Mouse (Mus musculus) adrenal gland, adult 2 months (tissue): ENCODE measurements around the gene Stk39. TPM values are rescaled to one million over a fixed set of nuclear protein-coding genes. Genes with fewer than 3 reads are reported as not detected.

Experiments
- DNase-seq: peaks from one replicate; pipeline ENCODE4 v3.0.0; 2021
- polyA plus RNA-seq: library from polyadenylated mRNA; depleted of rRNA; stranded (reverse); fragments of >200 nt; gene quantifications from 2 replicates; pipeline ENCODE4 v1.2.3, GENCODE M21; 2012
- total RNA-seq, 2 experiments: library from RNA; stranded (reverse); gene quantifications; 2 replicates each; pipeline ENCODE4 v1.2.3; 2021

Gene Stk39
- total and polyA plus RNA-seq, 3 experiments: 18.3 to 96.2 (median 70.2) TPM

- DNase-seq: no peak
Observed at GRCm38 (mm10) chr2:68382394-68383059, 89.5 kb downstream of the Stk39 start.

DNA sequence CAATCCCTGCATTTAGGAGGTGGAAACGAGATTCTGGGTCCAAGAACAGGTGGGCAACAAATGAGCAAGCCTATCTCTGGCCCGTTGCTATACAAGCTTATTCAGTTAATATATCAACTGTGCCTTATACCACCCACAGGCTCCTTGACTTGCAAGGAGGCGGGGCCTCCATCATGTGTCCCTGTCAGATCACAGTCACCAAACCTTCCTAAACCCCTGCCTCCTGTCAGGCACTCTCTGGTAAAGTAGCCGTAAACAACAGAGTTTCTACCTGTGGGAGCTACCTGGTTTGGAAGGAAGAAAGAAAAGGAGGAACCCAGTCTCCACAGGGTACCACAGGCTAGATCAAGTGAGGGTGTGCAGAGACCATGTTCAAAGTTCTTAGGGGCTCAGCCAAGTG lies 90.2 kb downstream of the Stk39 start:
- no peak for DNase-seq

- DNase-seq: no peak
Observed at GRCm38 (mm10) chr2:68381205-68381604, 90.9 kb downstream of the Stk39 start.

- no peak for DNase-seq
Observed at GRCm38 (mm10) chr2:68379631-68380030, 92.4 kb downstream of the Stk39 start.

GRCm38 (mm10) chr2:68378319-68378718 lies 93.7 kb downstream of the Stk39 start:
- no peak for DNase-seq

DNA sequence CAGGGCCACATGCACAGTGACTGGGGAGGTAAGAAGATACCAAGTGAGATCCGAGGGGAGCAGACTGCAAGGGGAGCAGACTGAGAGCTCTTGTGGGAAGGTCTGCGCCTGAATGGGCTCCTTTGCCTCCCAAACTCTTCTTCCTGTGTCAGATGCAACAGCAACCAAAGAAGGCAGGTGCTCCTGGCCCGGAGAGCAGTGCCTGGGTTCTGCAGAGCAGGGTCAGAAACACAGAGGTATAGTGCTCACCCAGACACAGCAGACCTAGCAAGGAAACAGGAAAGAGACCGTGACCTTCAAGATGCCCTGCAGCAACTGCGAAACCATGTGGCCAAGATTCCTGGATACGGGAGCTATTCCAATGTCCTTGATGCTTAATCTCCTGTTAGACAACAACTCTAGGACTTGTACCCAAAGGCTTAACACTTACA lies 94.8 kb downstream of the Stk39 start:
- peak; percentile 51 for DNase-seq

DNA sequence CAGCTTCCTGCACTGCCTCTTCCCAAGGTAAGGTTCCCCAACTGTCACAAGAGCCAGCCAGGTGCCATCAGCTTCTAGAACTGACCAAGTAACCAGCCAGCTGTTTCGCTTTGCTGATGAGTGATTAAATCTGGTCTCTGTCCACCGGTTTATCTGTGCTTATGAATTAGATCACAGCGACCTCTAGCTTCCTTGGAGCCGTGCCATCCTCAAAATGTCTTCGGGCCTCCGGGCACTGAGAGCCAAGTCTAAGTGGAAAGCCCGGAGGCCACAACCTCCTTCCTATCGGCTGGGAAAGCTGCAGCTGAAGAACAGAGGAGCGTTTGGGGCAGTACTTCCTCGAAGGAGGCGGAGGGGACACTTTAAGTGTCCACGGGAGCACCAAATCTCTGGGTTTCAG lies 95.4 kb downstream of the Stk39 start:
- DNase-seq: peak; percentile 90

- DNase-seq: no peak
Observed at GRCm38 (mm10) chr2:68374202-68374601, 97.9 kb downstream of the Stk39 start.

DNA sequence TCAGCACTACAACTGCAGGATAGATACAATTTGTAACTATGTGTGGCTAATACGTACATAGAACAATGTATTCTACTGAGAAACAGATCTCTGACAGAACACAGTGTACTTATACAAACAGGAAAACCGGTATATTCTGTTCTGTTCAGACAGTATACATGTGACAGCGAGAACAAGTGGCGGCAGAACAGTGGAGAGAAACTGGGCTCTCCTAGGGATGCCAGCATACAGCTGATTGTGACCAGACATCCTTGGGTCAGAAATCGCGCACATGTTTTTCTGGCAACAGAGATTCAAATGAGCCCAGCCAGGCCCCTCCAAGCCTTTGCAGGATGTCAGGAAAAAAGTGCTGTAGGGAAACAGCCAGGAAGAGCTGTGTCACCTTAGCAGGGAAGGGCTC lies 100.2 kb downstream of the Stk39 start:
- no peak for DNase-seq

DNA sequence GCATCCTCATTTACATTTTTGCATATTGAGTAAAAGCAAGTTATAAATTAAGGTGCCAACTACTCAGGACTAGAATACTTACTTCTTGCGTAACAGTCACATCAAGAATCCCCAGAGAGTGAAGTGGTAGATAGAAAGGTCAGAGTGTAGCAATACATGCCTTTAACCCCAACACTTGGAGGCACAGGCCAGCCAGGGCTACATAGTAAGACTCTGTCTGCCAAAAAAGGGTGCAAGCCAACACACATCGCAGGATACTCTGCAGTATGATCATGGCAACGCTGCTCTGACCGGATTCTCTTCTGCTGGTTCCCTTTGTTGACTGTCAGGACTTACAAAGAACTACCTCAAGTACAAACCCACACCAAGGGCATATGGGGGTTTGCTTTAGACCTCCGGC lies 101.7 kb downstream of the Stk39 start:
- DNase-seq: no peak

GRCm38 (mm10) chr2:68369080-68369479 lies 103.0 kb downstream of the Stk39 start:
- no peak for DNase-seq

- DNase-seq: peak; percentile 78
Observed at GRCm38 (mm10) chr2:68367944-68368343, 104.1 kb downstream of the Stk39 start.

DNA sequence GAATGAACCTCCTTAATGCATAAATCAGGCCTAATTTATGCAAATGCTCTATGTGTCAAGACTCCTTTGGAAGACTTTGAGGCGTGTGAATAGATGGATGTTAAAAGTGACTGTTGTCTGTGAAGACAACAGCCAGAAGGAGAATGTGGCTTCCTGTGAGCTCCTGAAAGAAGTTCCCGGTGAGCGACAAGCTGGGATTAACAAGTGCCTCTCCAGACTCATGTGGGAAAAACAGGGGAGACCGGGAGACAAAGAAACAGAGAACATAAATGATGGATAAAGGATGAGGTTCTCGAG lies 105.2 kb downstream of the Stk39 start:
- no peak for DNase-seq

DNA sequence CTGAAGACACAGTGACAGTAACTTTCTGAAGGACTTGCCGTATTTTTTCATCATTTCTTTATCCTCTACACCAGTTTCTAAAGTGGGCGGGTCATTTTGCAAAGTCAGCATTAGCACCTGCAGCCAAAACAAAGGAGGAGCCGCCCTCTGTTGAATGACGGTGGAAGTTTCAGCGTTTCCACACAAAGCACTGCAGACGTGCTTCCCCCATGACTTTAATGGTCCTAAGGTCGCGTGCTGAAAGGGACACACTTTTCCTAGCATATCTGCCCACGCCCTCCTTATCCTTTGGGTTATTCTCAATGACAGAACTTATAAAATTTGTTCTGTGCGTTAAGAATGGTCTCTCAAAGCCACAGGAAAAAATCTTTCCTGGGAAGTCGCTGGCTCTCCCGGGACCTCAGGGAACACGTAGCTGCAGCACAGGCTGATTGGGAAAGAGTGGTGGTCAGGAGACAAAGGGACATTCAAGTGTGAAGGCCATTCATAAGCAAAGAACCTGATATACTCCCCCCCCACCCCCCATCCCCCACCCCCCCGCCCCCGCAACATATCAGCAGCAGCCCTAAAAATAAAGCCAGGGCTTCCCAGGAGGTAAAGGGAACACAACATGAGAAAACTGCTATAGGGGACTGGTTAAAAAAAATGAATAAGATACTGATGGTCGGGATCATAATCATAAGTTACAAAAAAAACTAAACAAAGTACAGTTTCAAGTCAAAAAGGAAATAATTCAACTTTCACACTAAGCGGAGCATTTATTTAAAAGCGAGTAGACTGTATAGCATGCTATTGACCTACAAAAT lies 105.8 kb downstream of the Stk39 start:
- DNase-seq: no peak

GRCm38 (mm10) chr2:68365504-68365903 lies 106.6 kb downstream of the Stk39 start:
- no peak for DNase-seq

- peak; percentile 52 for DNase-seq
Observed at GRCm38 (mm10) chr2:68364181-68364900, 107.7 kb downstream of the Stk39 start.

DNA sequence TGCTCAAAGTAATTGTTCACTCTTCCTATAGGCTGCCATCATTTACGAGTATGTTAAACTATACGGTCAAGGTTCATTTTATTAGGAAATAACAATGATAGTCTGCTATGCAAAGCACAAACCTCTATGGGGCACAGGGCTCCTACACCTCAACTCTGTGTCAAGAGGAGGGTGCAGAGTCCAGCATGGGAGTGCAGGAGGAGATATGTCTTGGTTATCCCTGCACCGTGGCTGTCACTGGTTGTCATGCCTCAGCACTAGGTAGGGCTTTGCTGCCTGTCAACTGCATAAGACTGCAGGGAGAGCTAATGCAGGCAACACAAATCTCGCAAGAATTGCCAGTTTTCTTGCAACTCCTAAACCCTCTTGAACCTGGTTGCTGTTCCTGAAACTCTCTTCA lies 108.9 kb downstream of the Stk39 start:
- no peak for DNase-seq

DNA sequence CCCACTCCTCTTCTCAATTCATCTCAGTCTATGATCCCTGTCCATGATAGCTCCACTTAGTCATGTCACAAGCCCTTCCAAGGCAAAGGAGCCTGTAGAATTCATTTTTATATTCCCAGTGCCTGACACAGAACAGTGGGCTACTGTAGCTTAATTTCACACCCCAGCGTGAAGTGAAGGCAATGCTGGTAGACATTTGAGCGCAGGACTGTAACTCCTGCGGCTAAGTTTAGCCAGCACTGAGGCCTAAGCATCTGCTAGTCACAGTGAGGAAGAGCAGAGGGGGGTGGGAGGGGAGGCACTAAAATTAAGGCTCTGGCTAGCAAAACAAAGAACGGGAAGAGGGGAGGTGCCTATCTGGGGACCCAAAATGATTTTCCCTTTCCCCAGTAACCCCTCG lies 110.4 kb downstream of the Stk39 start:
- DNase-seq: no peak

DNA sequence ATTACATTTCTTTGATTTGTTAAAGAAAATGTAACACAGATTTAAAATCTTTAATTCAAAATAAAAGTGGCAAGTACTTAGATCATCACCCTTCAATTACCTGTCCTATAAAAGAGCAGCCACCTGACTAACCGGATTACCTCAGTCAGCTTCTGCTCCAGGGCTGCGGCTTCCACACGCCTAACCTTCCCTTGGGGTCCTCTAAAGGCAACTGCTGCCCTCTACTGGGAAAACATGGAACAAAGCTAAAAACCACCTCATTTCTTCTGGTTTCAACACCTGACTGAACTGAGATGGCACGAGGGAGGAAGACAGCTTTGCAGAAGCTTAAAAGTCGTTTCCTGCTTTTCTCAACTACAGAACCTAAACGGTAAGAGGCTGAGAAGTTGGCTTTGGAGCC lies 121.4 kb downstream of the Stk39 start:
- peak; percentile 67 for DNase-seq

DNA sequence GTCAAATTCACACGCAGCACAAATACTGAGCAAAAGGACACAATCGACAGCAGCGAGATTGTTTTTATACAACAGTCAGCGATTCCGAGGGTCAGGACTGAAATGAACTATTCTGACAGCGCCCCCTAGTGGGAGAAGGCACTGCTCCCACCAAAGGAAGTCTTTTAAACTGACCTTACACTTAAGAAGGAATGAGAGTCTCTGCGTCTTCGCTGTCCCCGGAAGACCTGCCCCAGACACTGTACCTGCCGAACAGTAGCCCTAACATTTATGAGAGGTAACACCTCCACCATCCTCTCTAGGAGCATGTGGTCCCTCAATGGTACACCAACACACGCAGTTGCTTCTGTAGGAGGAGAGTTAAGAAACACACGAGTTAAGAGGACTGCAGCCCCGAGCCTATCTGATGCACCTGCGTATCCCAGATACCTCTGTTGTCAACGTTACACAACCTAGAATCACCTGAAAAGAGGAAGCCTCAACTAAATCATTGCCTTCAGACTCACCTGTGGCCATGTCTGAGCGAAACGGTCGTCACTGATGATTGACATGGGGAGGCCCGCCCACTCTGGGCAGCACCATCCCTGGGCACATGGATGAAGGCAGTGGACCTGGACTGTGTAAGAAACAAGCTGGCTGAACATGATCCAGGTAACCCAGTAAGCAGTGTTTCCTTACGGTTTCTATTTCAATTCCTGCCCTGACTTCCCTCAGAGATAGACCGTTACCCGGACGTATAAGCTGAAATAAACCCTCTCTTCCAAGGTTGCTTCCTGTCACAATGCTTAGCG lies 122.3 kb downstream of the Stk39 start:
- peak; percentile 65 for DNase-seq

- no peak for DNase-seq
Observed at GRCm38 (mm10) chr2:68348966-68349365, 123.1 kb downstream of the Stk39 start.

DNA sequence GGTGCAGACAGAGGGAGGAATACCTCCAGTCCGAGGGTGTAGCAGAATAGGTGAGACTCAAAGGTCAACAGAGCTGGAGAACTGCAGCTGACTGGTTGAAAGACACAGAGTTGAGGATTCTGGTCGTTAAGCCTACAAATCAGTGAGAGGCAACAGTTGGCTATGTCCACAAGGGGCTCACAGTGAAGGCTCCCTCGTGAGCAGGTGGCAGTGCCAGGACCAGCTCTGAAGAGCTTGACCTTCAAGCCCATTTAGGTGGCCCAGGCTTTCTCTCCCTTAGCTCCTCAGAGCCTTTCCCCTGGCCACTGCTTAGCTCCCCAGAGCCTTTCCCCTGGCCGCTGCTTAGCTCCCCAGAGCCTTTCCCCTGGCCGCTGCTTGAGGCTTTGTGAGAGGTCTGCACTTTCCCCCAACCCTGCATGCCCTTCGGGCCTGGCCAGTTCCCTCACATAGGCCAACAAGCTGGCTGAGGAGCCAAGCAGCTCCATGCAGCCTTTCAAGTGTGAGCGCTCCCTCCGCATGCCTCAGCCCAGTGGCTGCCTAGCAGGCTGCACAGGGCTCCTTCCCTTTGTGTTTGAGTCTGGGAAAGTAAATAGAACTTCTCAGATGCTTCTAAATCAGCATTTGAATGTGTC lies 125.3 kb downstream of the Stk39 start:
- DNase-seq: no peak
